13 mouse cellular contexts compared by ENCODE assay signal in genomic region chr5:114213183-114213582, GRCm38 (mm10).
DNase-seq lines count a peak whose midpoint lies in the region; ATAC-seq lines count a peak whose summit lies in the region.
"Had no signal": no experiment of that assay in that cellular context is flagged by ENCODE, and none has a peak within 500 bp of the region (broad histone marks: within the 10 kb centered on the region; RNA-seq: fewer than 3 reads in every experiment).

No protein-coding gene starts in this region.

- no peaks in the 10 kb centered on the region for H3K9me3 ChIP-seq in liver, embryonic 15.5 days (replicated peaks)
- H3K9me3 ChIP-seq in stomach, embryonic 15.5 days, result no peaks in the 10 kb centered on the region
- no peaks in the 10 kb centered on the region for H3K9me3 ChIP-seq in embryonic facial prominence, embryonic 10.5 days
- H3K9me3 ChIP-seq: embryonic facial prominence, embryonic 15.5 days; heart, embryonic 13.5 days had no signal

- WGBS in liver, embryonic 15.5 days (ENCODE audit: insufficient replicate concordance), result 10% methylated on average over 10 of the region's 10 CpGs
- WGBS in stomach, embryonic 15.5 days, result 59% methylated on average over 10 of the region's 10 CpGs
- 68% methylated on average over 10 of the region's 10 CpGs for WGBS in embryonic facial prominence, embryonic 10.5 days

- no peak overlapping the region for H3K27ac ChIP-seq in liver, embryonic 15.5 days (replicated peaks)
- H3K27ac ChIP-seq in stomach, embryonic 15.5 days, result no peak overlapping the region
- no peak overlapping the region for H3K27ac ChIP-seq in embryonic facial prominence, embryonic 10.5 days (replicated peaks)
- H3K27ac ChIP-seq: embryonic facial prominence, embryonic 15.5 days; heart, embryonic 13.5 days had no signal

- DNase-seq in c-Kit-negative CD71-positive TER-119-positive erythroid progenitor cells, embryonic 14.5 days (ENCODE audit: low read depth, low spot score), result peak; percentile 4
- no peak for DNase-seq in neural tube, embryonic 10.5 days (ENCODE audit: extremely low spot score, low spot score)
- no peak for DNase-seq in embryonic facial prominence, embryonic 10.5 days (ENCODE audit: low spot score)
- no peak for DNase-seq in testis, postnatal 14 days (ENCODE audit: low spot score)
- no peak for DNase-seq in cerebellum, adult 11-12 months
- DNase-seq: cerebellum, adult 2 months had no signal

- H3K36me3 ChIP-seq in liver, embryonic 15.5 days (replicated peaks), result no peaks in the 10 kb centered on the region
- no peaks in the 10 kb centered on the region for H3K36me3 ChIP-seq in stomach, embryonic 15.5 days
- H3K36me3 ChIP-seq in embryonic facial prominence, embryonic 10.5 days (replicated peaks), result no peaks in the 10 kb centered on the region
- H3K36me3 ChIP-seq: embryonic facial prominence, embryonic 15.5 days had no signal

- ATAC-seq in CD4-positive, CD25-positive, alpha-beta regulatory T cell, adult 4 months, result peak; percentile 43
- peak; percentile 65; the same call in 1 of the 2 replicates for ATAC-seq in liver, embryonic 15.5 days (ENCODE audit: insufficient read depth)
- ATAC-seq in stomach, embryonic 15.5 days (ENCODE audit: insufficient read depth, low FRiP score, low read depth), result 0 out of 2 replicates have a peak, but pooled peaks have one; percentile 48
- ATAC-seq: Patski had no signal

- H3K4me3 ChIP-seq in liver, embryonic 15.5 days (replicated peaks), result no peak overlapping the region
- H3K4me3 ChIP-seq in stomach, embryonic 15.5 days (replicated peaks), result no peak overlapping the region
- H3K4me3 ChIP-seq in embryonic facial prominence, embryonic 10.5 days, result no peak overlapping the region
- H3K4me3 ChIP-seq: embryonic facial prominence, embryonic 15.5 days; heart, embryonic 13.5 days had no signal

- H3K9ac ChIP-seq in liver, embryonic 15.5 days, result no peak overlapping the region
- no peak overlapping the region for H3K9ac ChIP-seq in stomach, embryonic 15.5 days
- H3K9ac ChIP-seq: embryonic facial prominence, embryonic 15.5 days; heart, embryonic 13.5 days had no signal

- peaks cover 13% of the 10 kb centered on the region for H3K4me1 ChIP-seq in liver, embryonic 15.5 days (replicated peaks)
- no peaks in the 10 kb centered on the region for H3K4me1 ChIP-seq in stomach, embryonic 15.5 days
- no peaks in the 10 kb centered on the region for H3K4me1 ChIP-seq in embryonic facial prominence, embryonic 10.5 days
- H3K4me1 ChIP-seq: embryonic facial prominence, embryonic 15.5 days; heart, embryonic 13.5 days had no signal

- H3K4me2 ChIP-seq in liver, embryonic 15.5 days, result peak overlapping the region; percentile 38
- H3K4me2 ChIP-seq in stomach, embryonic 15.5 days, result no peak overlapping the region
- H3K4me2 ChIP-seq: embryonic facial prominence, embryonic 15.5 days; heart, embryonic 13.5 days; midbrain, embryonic 11.5 days had no signal

- H3K27me3 ChIP-seq in liver, embryonic 15.5 days, result no peaks in the 10 kb centered on the region
- H3K27me3 ChIP-seq in stomach, embryonic 15.5 days (replicated peaks), result no peaks in the 10 kb centered on the region
- no peaks in the 10 kb centered on the region for H3K27me3 ChIP-seq in embryonic facial prominence, embryonic 10.5 days (replicated peaks; ENCODE audit: low read depth, poor library complexity, severe bottlenecking)
- H3K27me3 ChIP-seq: embryonic facial prominence, embryonic 15.5 days; heart, embryonic 13.5 days; Patski had no signal
